8 mouse cellular contexts compared by ENCODE assay signal in genomic region chr17:65782551-65783141, GRCm38 (mm10). TPM values are rescaled to one million over a fixed set of nuclear protein-coding genes. Genes with fewer than 3 reads are reported as not detected.
DNase-seq lines count a peak whose midpoint lies in the region; ATAC-seq and TF ChIP-seq lines count a peak whose summit lies in the region.

Gene Ppp4r1 (plus strand): TSS chr17:65782573.

- TF ChIP-seq CTCF in heart, adult 2 months (IDR thresholded peaks at IDR 0.05): peak; percentile 67
- TF ChIP-seq CTCF in midbrain, postnatal 0 days (IDR thresholded peaks at IDR 0.05): peak; percentile 26; the same call in 1 of the 2 replicates

- H3K36me3 ChIP-seq in embryonic facial prominence, embryonic 13.5 days: peaks cover 20% of the 10 kb centered on the region
- H3K36me3 ChIP-seq in heart, adult 2 months (ENCODE audit: control insufficient read depth, insufficient read depth, low read length): peaks cover 2% of the 10 kb centered on the region; the same call in 1 of the 2 replicates
- H3K36me3 ChIP-seq in limb, embryonic 15.5 days: peaks cover 6% of the 10 kb centered on the region; the same call in 1 of the 2 replicates
- no peaks in the 10 kb centered on the region for H3K36me3 ChIP-seq in midbrain, postnatal 0 days (ENCODE audit: insufficient read depth, low read length)

- no peaks in the 10 kb centered on the region for H3K9me3 ChIP-seq in embryonic facial prominence, embryonic 13.5 days
- no peaks in the 10 kb centered on the region for H3K9me3 ChIP-seq in limb, embryonic 15.5 days
- no peaks in the 10 kb centered on the region for H3K9me3 ChIP-seq in midbrain, postnatal 0 days (ENCODE audit: low read length)

- H3K27ac ChIP-seq in embryonic facial prominence, embryonic 13.5 days: peak within 1 kb of the TSS; percentile 99
- peak within 1 kb of the TSS; percentile 96 for H3K27ac ChIP-seq in heart, adult 2 months
- peak within 1 kb of the TSS; percentile 99 for H3K27ac ChIP-seq in limb, embryonic 15.5 days
- H3K27ac ChIP-seq in midbrain, postnatal 0 days (ENCODE audit: low read depth, low read length): peak within 1 kb of the TSS; percentile 98

- no peak for TF ChIP-seq EP300 in heart, adult 2 months (IDR thresholded peaks at IDR 0.05; ENCODE audit: insufficient read depth, low read depth, low read length)

- TF ChIP-seq POLR2A in heart, adult 2 months (IDR thresholded peaks at IDR 0.05; ENCODE audit: insufficient read depth, low read depth, low read length): peak; percentile 13; the same call in 1 of the 2 replicates

- H3K9ac ChIP-seq in embryonic facial prominence, embryonic 13.5 days: peak within 1 kb of the TSS; percentile 99
- H3K9ac ChIP-seq in heart, adult 2 months (ENCODE audit: low read depth, low read length): peak within 1 kb of the TSS; percentile 100
- H3K9ac ChIP-seq in limb, embryonic 15.5 days: peak within 1 kb of the TSS; percentile 98
- peak within 1 kb of the TSS; percentile 98 for H3K9ac ChIP-seq in midbrain, postnatal 0 days (replicated peaks; ENCODE audit: low read length, poor library complexity, severe bottlenecking)

- peak within 1 kb of the TSS; percentile 91 for H3K4me3 ChIP-seq in embryonic facial prominence, embryonic 13.5 days
- peak within 1 kb of the TSS; percentile 86 for H3K4me3 ChIP-seq in heart, adult 2 months
- H3K4me3 ChIP-seq in limb, embryonic 15.5 days: peak within 1 kb of the TSS; percentile 85
- peak within 1 kb of the TSS; percentile 98 for H3K4me3 ChIP-seq in midbrain, postnatal 0 days (ENCODE audit: low read depth, low read length)

- H3K4me1 ChIP-seq in embryonic facial prominence, embryonic 13.5 days: peaks cover 19% of the 10 kb centered on the region
- peaks cover 3% of the 10 kb centered on the region for H3K4me1 ChIP-seq in heart, adult 2 months (ENCODE audit: control insufficient read depth, insufficient read depth, low read length)
- H3K4me1 ChIP-seq in limb, embryonic 15.5 days: peaks cover 12% of the 10 kb centered on the region; the same call in 1 of the 2 replicates
- peaks cover 6% of the 10 kb centered on the region for H3K4me1 ChIP-seq in midbrain, postnatal 0 days (ENCODE audit: insufficient read depth, low read length)

- intact Hi-C loops in heart, adult 2 months (cut with DNase I): loop anchor here (1.0 kb wide), 1 partner anchor 10 kb away; the partner anchor contains the start of gene Rab31

- DNase-seq in 3134 (ENCODE audit: extremely low read depth, insufficient read length, low spot score): peak; percentile 89
- peak; percentile 84 for DNase-seq in adrenal gland, postnatal 25 days
- peak; percentile 91 to 93 for DNase-seq in heart, adult 2 months
- peak; percentile 75 to 83 for DNase-seq in kidney, adult 8-10 months
- DNase-seq in midbrain, postnatal 0 days (ENCODE audit: low spot score): peak; percentile 83
- peak; percentile 56 to 65 for DNase-seq in spleen, postnatal 14 days (ENCODE audit: low spot score in 2 of 2)

- no peaks in the 10 kb centered on the region; the same call in 1 of the 2 replicates for H3K79me2 ChIP-seq in heart, adult 2 months (replicated peaks; ENCODE audit: control insufficient read depth, insufficient read depth, low read length)

- peak within 1 kb of the TSS; percentile 66 for H3K4me2 ChIP-seq in embryonic facial prominence, embryonic 13.5 days
- H3K4me2 ChIP-seq in limb, embryonic 15.5 days: peak within 1 kb of the TSS; percentile 66
- peak within 1 kb of the TSS; percentile 69 for H3K4me2 ChIP-seq in midbrain, postnatal 0 days (ENCODE audit: low read depth, low read length, poor library complexity, severe bottlenecking)

- peak; percentile 77 for ATAC-seq in embryonic facial prominence, embryonic 13.5 days (ENCODE audit: insufficient number of reproducible peaks, insufficient read depth, low FRiP score, low TSS enrichment, low read depth)
- peak; percentile 88 for ATAC-seq in limb, embryonic 15.5 days (ENCODE audit: insufficient number of reproducible peaks, low FRiP score, low TSS enrichment, low read depth)
- ATAC-seq in midbrain, postnatal 0 days (ENCODE audit: low FRiP score): peak; percentile 84

- H3K27me3 ChIP-seq in embryonic facial prominence, embryonic 13.5 days: no peaks in the 10 kb centered on the region
- no peaks in the 10 kb centered on the region for H3K27me3 ChIP-seq in heart, adult 2 months (ENCODE audit: control insufficient read depth, insufficient read depth, low read length)
- H3K27me3 ChIP-seq in limb, embryonic 15.5 days: no peaks in the 10 kb centered on the region
- no peaks in the 10 kb centered on the region for H3K27me3 ChIP-seq in midbrain, postnatal 0 days (ENCODE audit: insufficient read depth, low read length)

- WGBS in embryonic facial prominence, embryonic 13.5 days: under 1% methylated on average over 79 of the region's 81 CpGs
- WGBS in heart, adult 2 months: under 1% methylated on average over 63 of the region's 81 CpGs
- under 1% methylated on average over 69 of the region's 81 CpGs for WGBS in limb, embryonic 15.5 days
- under 1% methylated on average over 53 of the region's 81 CpGs for WGBS in midbrain, postnatal 0 days

RNA-seq across cellular contexts. Expression of gene Ppp4r1, which starts in this region (rescaled TPM):
- total RNA-seq in adrenal gland, postnatal 25 days (2021): 70.5 and 80.2 TPM in 2 replicates
- 44.1 and 46.7 TPM in 2 replicates for polyA plus RNA-seq in embryonic facial prominence, embryonic 13.5 days (2015; fragmentation: Nextera tagmentation; extraction: Ambion mirVana)
- 10 to 100 TPM; 36.9 to 43.3 TPM for total RNA-seq in heart, adult 2 months (2021)
- 25.3 and 50.3 TPM in 2 replicates for polyA plus RNA-seq in heart, adult 2 months (2012; rRNA removed)
- 37.2 and 37.7 TPM in 2 replicates for polyA plus RNA-seq in limb, embryonic 15.5 days (2015; fragmentation: Nextera tagmentation; extraction: Ambion mirVana)
- total RNA-seq in midbrain, postnatal 0 days (2014; rRNA removed): 45.6 and 58.3 TPM in 2 replicates
- polyA plus RNA-seq in midbrain, postnatal 0 days (2015; fragmentation: Nextera tagmentation; extraction: Ambion mirVana): 24.2 and 28.6 TPM in 2 replicates

Comparison
In these comparisons a context has a peak if more than half of its experiments do, and no peak if none do; other contexts are left out.
1. Peak in every context shown above with its lines: DNase-seq, ATAC-seq, H3K4me3 ChIP-seq and H3K27ac ChIP-seq.